In genomic region chr3:93014871-93015270, GRCm38 (mm10) we compare ENCODE assay signal across 11 mouse cellular contexts. TPM values are rescaled to one million over a fixed set of nuclear protein-coding genes. Genes with fewer than 3 reads are reported as not detected.
DNase-seq lines count a peak whose midpoint lies in the region; ATAC-seq and TF ChIP-seq lines count a peak whose summit lies in the region.
"Had no signal": no experiment of that assay in that cellular context is flagged by ENCODE, and none has a peak within 500 bp of the region (broad histone marks: within the 10 kb centered on the region; RNA-seq: fewer than 3 reads in every experiment).

No protein-coding gene starts in this region.

- peak overlapping the region; percentile 68 for H3K4me2 ChIP-seq in kidney, embryonic 14.5 days (replicated peaks; ENCODE audit: low read depth, low read length)
- peak overlapping the region; percentile 93 for H3K4me2 ChIP-seq in intestine, embryonic 16.5 days (ENCODE audit: low read depth, low read length)
- peak overlapping the region; percentile 95 for H3K4me2 ChIP-seq in midbrain, postnatal 0 days (ENCODE audit: low read depth, low read length, poor library complexity, severe bottlenecking)

- peaks cover 3% of the 10 kb centered on the region; the same call in 1 of the 2 replicates for H3K4me1 ChIP-seq in kidney, embryonic 14.5 days (ENCODE audit: control insufficient read depth, insufficient read depth, low read length)
- peaks cover 9% of the 10 kb centered on the region; the same call in 1 of the 2 replicates for H3K4me1 ChIP-seq in embryonic fibroblast, embryonic 13.5 days (ENCODE audit: control insufficient read depth, insufficient read depth, low read length)
- H3K4me1 ChIP-seq in intestine, embryonic 16.5 days (ENCODE audit: control insufficient read depth, insufficient read depth, low read length): peaks cover 4% of the 10 kb centered on the region
- H3K4me1 ChIP-seq in midbrain, postnatal 0 days (ENCODE audit: insufficient read depth, low read length): no peaks in the 10 kb centered on the region

- no peak for TF ChIP-seq POLR2A in embryonic fibroblast, embryonic 13.5 days (IDR thresholded peaks at IDR 0.05; ENCODE audit: low read depth, low read length)

- TF ChIP-seq CTCF in embryonic fibroblast, embryonic 13.5 days (IDR thresholded peaks at IDR 0.05; ENCODE audit: borderline replicate concordance, insufficient read depth, low read length): no peak
- TF ChIP-seq CTCF in midbrain, postnatal 0 days (IDR thresholded peaks at IDR 0.05): no peak

- peak overlapping the region; percentile 40 for H3K4me3 ChIP-seq in kidney, embryonic 14.5 days (ENCODE audit: low read length)
- no peak overlapping the region; the same call in 1 of the 2 replicates for H3K4me3 ChIP-seq in embryonic fibroblast, embryonic 13.5 days (ENCODE audit: insufficient read depth, low read length)
- peak overlapping the region; percentile 59 for H3K4me3 ChIP-seq in intestine, embryonic 16.5 days (ENCODE audit: low read length)
- peak overlapping the region; percentile 56 for H3K4me3 ChIP-seq in midbrain, postnatal 0 days (ENCODE audit: low read depth, low read length)

- 0 out of 2 replicates have a peak, but pooled peaks have one; percentile 50 for ATAC-seq in kidney, embryonic 14.5 days (ENCODE audit: low FRiP score, low TSS enrichment)
- ATAC-seq in intestine, embryonic 16.5 days: 0 out of 2 replicates have a peak, but pooled peaks have one; percentile 48
- ATAC-seq in midbrain, postnatal 0 days (ENCODE audit: low FRiP score): no peak

- H3K9me3 ChIP-seq in kidney, embryonic 14.5 days (ENCODE audit: control insufficient read depth, low read length): no peaks in the 10 kb centered on the region
- no peaks in the 10 kb centered on the region for H3K9me3 ChIP-seq in intestine, embryonic 16.5 days (ENCODE audit: control insufficient read depth, low read length)
- no peaks in the 10 kb centered on the region for H3K9me3 ChIP-seq in midbrain, postnatal 0 days (ENCODE audit: low read length)

- peak overlapping the region; percentile 38 for H3K9ac ChIP-seq in kidney, embryonic 14.5 days (ENCODE audit: low read depth, low read length)
- peak overlapping the region; percentile 69 for H3K9ac ChIP-seq in intestine, embryonic 16.5 days (ENCODE audit: low read depth, low read length)
- H3K9ac ChIP-seq in midbrain, postnatal 0 days (replicated peaks; ENCODE audit: low read length, poor library complexity, severe bottlenecking): peak overlapping the region; percentile 53

- no peaks in the 10 kb centered on the region for H3K27me3 ChIP-seq in kidney, embryonic 14.5 days (ENCODE audit: control insufficient read depth, insufficient read depth, low read length)
- H3K27me3 ChIP-seq in intestine, embryonic 16.5 days (replicated peaks; ENCODE audit: control insufficient read depth, insufficient read depth, low read length): no peaks in the 10 kb centered on the region
- no peaks in the 10 kb centered on the region for H3K27me3 ChIP-seq in midbrain, postnatal 0 days (ENCODE audit: insufficient read depth, low read length)

- H3K36me3 ChIP-seq in kidney, embryonic 14.5 days (ENCODE audit: control insufficient read depth, insufficient read depth, low read length): no peaks in the 10 kb centered on the region
- H3K36me3 ChIP-seq in intestine, embryonic 16.5 days (ENCODE audit: control insufficient read depth, insufficient read depth, low read length): no peaks in the 10 kb centered on the region
- no peaks in the 10 kb centered on the region for H3K36me3 ChIP-seq in midbrain, postnatal 0 days (ENCODE audit: insufficient read depth, low read length)

- DNase-seq in kidney, adult 11 months: no peak
- no peak for DNase-seq in midbrain, postnatal 0 days (ENCODE audit: low spot score)
- no peak for DNase-seq in adrenal gland, postnatal 10 days
- DNase-seq in adrenal gland, adult 2 months: no peak
- no peak for DNase-seq in kidney, postnatal 25 days

- H3K27ac ChIP-seq in kidney, embryonic 14.5 days (ENCODE audit: low read depth, low read length): no peak overlapping the region
- H3K27ac ChIP-seq in embryonic fibroblast, embryonic 13.5 days (ENCODE audit: insufficient read depth, low read length): 0 out of 2 replicates have a peak overlapping the region, but pooled peaks have one; percentile 19
- H3K27ac ChIP-seq in intestine, embryonic 16.5 days (ENCODE audit: low read length): no peak overlapping the region
- no peak overlapping the region for H3K27ac ChIP-seq in midbrain, postnatal 0 days (ENCODE audit: low read depth, low read length)

- 28% methylated on average over 5 of the region's 5 CpGs for WGBS in kidney, embryonic 14.5 days
- WGBS in intestine, embryonic 16.5 days: 25% methylated on average over 5 of the region's 5 CpGs
- 15% methylated on average over 5 of the region's 5 CpGs for whole genome bisulfite sequencing in midbrain, postnatal 0 days

RNA-seq across cellular contexts. Expression of gene Crct1, which starts 0.6 kb away (rescaled TPM):
- 0.64 and 0.67 TPM in 2 replicates for polyA plus RNA-seq in kidney, embryonic 14.5 days (2014; fragmentation: Nextera tagmentation; extraction: Ambion mirVana)
- polyA plus RNA-seq in embryonic fibroblast, embryonic 13.5 days (2011; ENCODE audit: insufficient read length, low read depth, missing spikeins): 0.74 and 1.4 TPM in 2 replicates
- not detected in 2 replicates for polyA plus RNA-seq in intestine, embryonic 16.5 days (2015; fragmentation: Nextera tagmentation; extraction: Ambion mirVana)
- 1.7 and 6.4 TPM in 2 replicates for total RNA-seq in midbrain, postnatal 0 days (2014; rRNA removed)
- polyA plus RNA-seq in midbrain, postnatal 0 days (2015; fragmentation: Nextera tagmentation; extraction: Ambion mirVana): 1.3 and 2.5 TPM in 2 replicates
- total RNA-seq in adrenal gland, postnatal 10 days (2021): not detected
- total RNA-seq in adrenal gland, adult 2 months (2021): not detected
- polyA plus RNA-seq in adrenal gland, adult 2 months (2012; rRNA removed): not detected in 2 replicates
- total RNA-seq: gastrocnemius, adult 18-20 months; left cerebral cortex, postnatal 36 days had no signal

RNA-seq across cellular contexts. Expression of gene Lce1m, which starts 4.0 kb away (rescaled TPM):
- not detected in 2 replicates for polyA plus RNA-seq in kidney, embryonic 14.5 days (2014; fragmentation: Nextera tagmentation; extraction: Ambion mirVana)
- polyA plus RNA-seq in embryonic fibroblast, embryonic 13.5 days (2011; ENCODE audit: insufficient read length, low read depth, missing spikeins): not detected in 2 replicates
- not detected in 2 replicates for polyA plus RNA-seq in intestine, embryonic 16.5 days (2015; fragmentation: Nextera tagmentation; extraction: Ambion mirVana)
- total RNA-seq in midbrain, postnatal 0 days (2014; rRNA removed): 15.7 TPM in 1 of 2 replicates, not detected in the other
- not detected in 2 replicates for polyA plus RNA-seq in midbrain, postnatal 0 days (2015; fragmentation: Nextera tagmentation; extraction: Ambion mirVana)
- not detected for total RNA-seq in adrenal gland, postnatal 10 days (2021)
- total RNA-seq in adrenal gland, adult 2 months (2021): not detected
- polyA plus RNA-seq in adrenal gland, adult 2 months (2012; rRNA removed): not detected in 2 replicates
- total RNA-seq: ES-E14; gastrocnemius, adult 18-20 months; left cerebral cortex, postnatal 36 days had no signal

RNA-seq across cellular contexts. Expression of gene Lce3f, which starts 22.8 kb away (rescaled TPM):
- not detected in 2 replicates for polyA plus RNA-seq in kidney, embryonic 14.5 days (2014; fragmentation: Nextera tagmentation; extraction: Ambion mirVana)
- polyA plus RNA-seq in embryonic fibroblast, embryonic 13.5 days (2011; ENCODE audit: insufficient read length, low read depth, missing spikeins): not detected in 2 replicates
- polyA plus RNA-seq in intestine, embryonic 16.5 days (2015; fragmentation: Nextera tagmentation; extraction: Ambion mirVana): not detected in 2 replicates
- total RNA-seq in midbrain, postnatal 0 days (2014; rRNA removed): not detected in 2 replicates
- polyA plus RNA-seq in midbrain, postnatal 0 days (2015; fragmentation: Nextera tagmentation; extraction: Ambion mirVana): not detected in 2 replicates
- not detected for total RNA-seq in adrenal gland, postnatal 10 days (2021)
- total RNA-seq in adrenal gland, adult 2 months (2021): not detected
- polyA plus RNA-seq in adrenal gland, adult 2 months (2012; rRNA removed): not detected in 2 replicates
- total RNA-seq: ES-E14; gastrocnemius, adult 18-20 months; left cerebral cortex, postnatal 36 days had no signal

RNA-seq across cellular contexts. Expression of gene Lce3e, which starts 48.0 kb away (rescaled TPM):
- not detected in 2 replicates for polyA plus RNA-seq in kidney, embryonic 14.5 days (2014; fragmentation: Nextera tagmentation; extraction: Ambion mirVana)
- not detected in 2 replicates for polyA plus RNA-seq in embryonic fibroblast, embryonic 13.5 days (2011; ENCODE audit: insufficient read length, low read depth, missing spikeins)
- polyA plus RNA-seq in intestine, embryonic 16.5 days (2015; fragmentation: Nextera tagmentation; extraction: Ambion mirVana): not detected in 2 replicates
- not detected in 2 replicates for total RNA-seq in midbrain, postnatal 0 days (2014; rRNA removed)
- polyA plus RNA-seq in midbrain, postnatal 0 days (2015; fragmentation: Nextera tagmentation; extraction: Ambion mirVana): not detected in 2 replicates
- total RNA-seq in adrenal gland, postnatal 10 days (2021): not detected
- total RNA-seq in adrenal gland, adult 2 months (2021): not detected
- polyA plus RNA-seq in adrenal gland, adult 2 months (2012; rRNA removed): not detected in 2 replicates
- total RNA-seq: ES-E14; gastrocnemius, adult 18-20 months; left cerebral cortex, postnatal 36 days had no signal

RNA-seq across cellular contexts. Expression of gene Gm4858, which starts 53.8 kb away (rescaled TPM):
- not detected in 2 replicates for polyA plus RNA-seq in kidney, embryonic 14.5 days (2014; fragmentation: Nextera tagmentation; extraction: Ambion mirVana)
- not detected in 2 replicates for polyA plus RNA-seq in embryonic fibroblast, embryonic 13.5 days (2011; ENCODE audit: insufficient read length, low read depth, missing spikeins)
- polyA plus RNA-seq in intestine, embryonic 16.5 days (2015; fragmentation: Nextera tagmentation; extraction: Ambion mirVana): not detected in 2 replicates
- total RNA-seq in midbrain, postnatal 0 days (2014; rRNA removed): not detected in 2 replicates
- not detected in 2 replicates for polyA plus RNA-seq in midbrain, postnatal 0 days (2015; fragmentation: Nextera tagmentation; extraction: Ambion mirVana)
- total RNA-seq in adrenal gland, postnatal 10 days (2021): not detected
- not detected for total RNA-seq in adrenal gland, adult 2 months (2021)
- polyA plus RNA-seq in adrenal gland, adult 2 months (2012; rRNA removed): not detected in 2 replicates
- total RNA-seq: gastrocnemius, adult 18-20 months; left cerebral cortex, postnatal 36 days had no signal
